Comparison of ENCODE assay signal across 14 mouse cellular contexts in genomic region chr1:170502491-170503276, GRCm38 (mm10).
DNase-seq lines count a peak whose midpoint lies in the region; ATAC-seq lines count a peak whose summit lies in the region.
"Had no signal": no experiment of that assay in that cellular context is flagged by ENCODE, and none has a peak within 500 bp of the region (broad histone marks: within the 10 kb centered on the region; RNA-seq: fewer than 3 reads in every experiment).

No protein-coding gene starts in this region.

- DNase-seq in heart, postnatal 14 days: no peak
- no peak for DNase-seq in neural tube, embryonic 11.5 days (ENCODE audit: low spot score)
- no peak for DNase-seq in neural tube, embryonic 10.5 days (ENCODE audit: extremely low spot score, low spot score)
- DNase-seq in spleen, postnatal 4 days (ENCODE audit: low spot score in 2 of 2): no peak
- no peak for DNase-seq in gastrocnemius, postnatal 14 days
- DNase-seq: gastrocnemius, postnatal 25 days; layer of hippocampus, adult 9-11 months; liver, embryonic 13.5 days; right cerebral cortex, postnatal 4 days; thymus, adult 2 months had no signal

- no peak overlapping the region for H3K4me3 ChIP-seq in heart, embryonic 13.5 days
- H3K4me3 ChIP-seq in neural tube, embryonic 11.5 days (ENCODE audit: low read depth, low read length): no peak overlapping the region
- no peak overlapping the region for H3K4me3 ChIP-seq in hindbrain, embryonic 12.5 days
- H3K4me3 ChIP-seq in neural tube, embryonic 14.5 days (ENCODE audit: low read depth, low read length): no peak overlapping the region
- H3K4me3 ChIP-seq: embryonic facial prominence, embryonic 13.5 days; liver, embryonic 13.5 days had no signal

- H3K4me2 ChIP-seq in heart, embryonic 13.5 days: peak overlapping the region; percentile 26
- no peak overlapping the region for H3K4me2 ChIP-seq in neural tube, embryonic 11.5 days (ENCODE audit: low read depth)
- H3K4me2 ChIP-seq in hindbrain, embryonic 12.5 days (replicated peaks): no peak overlapping the region
- H3K4me2 ChIP-seq in neural tube, embryonic 14.5 days (ENCODE audit: low read depth, low read length): no peak overlapping the region
- H3K4me2 ChIP-seq: embryonic facial prominence, embryonic 13.5 days; liver, embryonic 13.5 days had no signal

- H3K36me3 ChIP-seq in heart, embryonic 13.5 days: no peaks in the 10 kb centered on the region
- H3K36me3 ChIP-seq in neural tube, embryonic 11.5 days (ENCODE audit: control insufficient read depth, insufficient read depth, low read length): no peaks in the 10 kb centered on the region
- no peaks in the 10 kb centered on the region for H3K36me3 ChIP-seq in hindbrain, embryonic 12.5 days
- no peaks in the 10 kb centered on the region for H3K36me3 ChIP-seq in neural tube, embryonic 14.5 days (ENCODE audit: control insufficient read depth, insufficient read depth, low read length)
- H3K36me3 ChIP-seq: embryonic facial prominence, embryonic 13.5 days; liver, embryonic 13.5 days had no signal

- H3K27me3 ChIP-seq in heart, embryonic 13.5 days (replicated peaks): no peaks in the 10 kb centered on the region
- H3K27me3 ChIP-seq in neural tube, embryonic 11.5 days (ENCODE audit: control insufficient read depth, insufficient read depth, low read length): no peaks in the 10 kb centered on the region
- no peaks in the 10 kb centered on the region for H3K27me3 ChIP-seq in hindbrain, embryonic 12.5 days
- no peaks in the 10 kb centered on the region for H3K27me3 ChIP-seq in neural tube, embryonic 14.5 days (ENCODE audit: control insufficient read depth, insufficient read depth, low read length)
- H3K27me3 ChIP-seq: embryonic facial prominence, embryonic 13.5 days; liver, embryonic 13.5 days had no signal

- H3K9me3 ChIP-seq in heart, embryonic 13.5 days: no peaks in the 10 kb centered on the region
- no peaks in the 10 kb centered on the region for H3K9me3 ChIP-seq in neural tube, embryonic 11.5 days (ENCODE audit: control insufficient read depth, low read length)
- no peaks in the 10 kb centered on the region for H3K9me3 ChIP-seq in hindbrain, embryonic 12.5 days (replicated peaks)
- no peaks in the 10 kb centered on the region for H3K9me3 ChIP-seq in neural tube, embryonic 14.5 days (ENCODE audit: control insufficient read depth, low read length)
- H3K9me3 ChIP-seq: embryonic facial prominence, embryonic 13.5 days; liver, embryonic 13.5 days had no signal

- H3K4me1 ChIP-seq in heart, embryonic 13.5 days: peaks cover 91% of the 10 kb centered on the region
- H3K4me1 ChIP-seq in neural tube, embryonic 11.5 days (ENCODE audit: control insufficient read depth, insufficient read depth, low read length): peaks cover 9% of the 10 kb centered on the region; the same call in 1 of the 2 replicates
- peaks cover 23% of the 10 kb centered on the region for H3K4me1 ChIP-seq in hindbrain, embryonic 12.5 days
- peaks cover 21% of the 10 kb centered on the region for H3K4me1 ChIP-seq in neural tube, embryonic 14.5 days (ENCODE audit: control insufficient read depth, insufficient read depth, low read length)

- peak overlapping the region; percentile 81 for H3K27ac ChIP-seq in heart, embryonic 13.5 days (replicated peaks)
- peak overlapping the region; percentile 24 for H3K27ac ChIP-seq in neural tube, embryonic 11.5 days (ENCODE audit: low read depth, low read length)
- peak overlapping the region; percentile 66; the same call in 1 of the 2 replicates for H3K27ac ChIP-seq in hindbrain, embryonic 12.5 days
- H3K27ac ChIP-seq in neural tube, embryonic 14.5 days (ENCODE audit: low read depth, low read length): no peak overlapping the region
- H3K27ac ChIP-seq: embryonic facial prominence, embryonic 13.5 days; liver, embryonic 13.5 days had no signal

- no peak for ATAC-seq in heart, embryonic 13.5 days (ENCODE audit: extremely low read depth, insufficient number of reproducible peaks, low FRiP score, low TSS enrichment)
- peak; percentile 53 for ATAC-seq in neural tube, embryonic 11.5 days (ENCODE audit: insufficient read depth, low FRiP score, low TSS enrichment)
- peak; percentile 54 for ATAC-seq in hindbrain, embryonic 12.5 days (ENCODE audit: low FRiP score)
- peak; percentile 50 for ATAC-seq in neural tube, embryonic 14.5 days (ENCODE audit: low read depth)

- H3K9ac ChIP-seq in heart, embryonic 13.5 days: peak overlapping the region; percentile 63
- peak overlapping the region; percentile 30; the same call in 1 of the 2 replicates for H3K9ac ChIP-seq in neural tube, embryonic 11.5 days (ENCODE audit: low read length)
- H3K9ac ChIP-seq in hindbrain, embryonic 12.5 days: no peak overlapping the region
- H3K9ac ChIP-seq in neural tube, embryonic 14.5 days (replicated peaks; ENCODE audit: low read depth, low read length): no peak overlapping the region
- H3K9ac ChIP-seq: embryonic facial prominence, embryonic 13.5 days; liver, embryonic 13.5 days had no signal

- intact Hi-C loops in heart, postnatal 14 days (cut with DNase I): no loop called here
- intact Hi-C loops in gastrocnemius, postnatal 14 days (cut with DNase I; ENCODE audit: low total_unique reads): no loop called here

- 19% methylated on average over 11 of the region's 11 CpGs for WGBS in heart, embryonic 13.5 days
- WGBS in neural tube, embryonic 11.5 days: 32% methylated on average over 11 of the region's 11 CpGs
- WGBS in hindbrain, embryonic 12.5 days: 24% methylated on average over 11 of the region's 11 CpGs
- WGBS in neural tube, embryonic 14.5 days: 23% methylated on average over 11 of the region's 11 CpGs

Comparison
In these comparisons a context has a peak if more than half of its experiments do, and no peak if none do; other contexts are left out.
1. H3K9ac ChIP-seq: peak in heart, embryonic 13.5 days (single experiment) and neural tube, embryonic 11.5 days (single experiment); none in hindbrain, embryonic 12.5 days (single experiment) and neural tube, embryonic 14.5 days (single experiment).